Mouse (Mus musculus) spleen, postnatal 10 days (tissue): ENCODE data around the gene Ptprq.

ENCODE experiments used
- DNase-seq, 2 experiments: peaks; one replicate each; pipeline ENCODE4 v3.0.0; 2021 to 2022; ENCODE audit warnings: low spot score in 2 of 2

Gene Ptprq

DNA sequence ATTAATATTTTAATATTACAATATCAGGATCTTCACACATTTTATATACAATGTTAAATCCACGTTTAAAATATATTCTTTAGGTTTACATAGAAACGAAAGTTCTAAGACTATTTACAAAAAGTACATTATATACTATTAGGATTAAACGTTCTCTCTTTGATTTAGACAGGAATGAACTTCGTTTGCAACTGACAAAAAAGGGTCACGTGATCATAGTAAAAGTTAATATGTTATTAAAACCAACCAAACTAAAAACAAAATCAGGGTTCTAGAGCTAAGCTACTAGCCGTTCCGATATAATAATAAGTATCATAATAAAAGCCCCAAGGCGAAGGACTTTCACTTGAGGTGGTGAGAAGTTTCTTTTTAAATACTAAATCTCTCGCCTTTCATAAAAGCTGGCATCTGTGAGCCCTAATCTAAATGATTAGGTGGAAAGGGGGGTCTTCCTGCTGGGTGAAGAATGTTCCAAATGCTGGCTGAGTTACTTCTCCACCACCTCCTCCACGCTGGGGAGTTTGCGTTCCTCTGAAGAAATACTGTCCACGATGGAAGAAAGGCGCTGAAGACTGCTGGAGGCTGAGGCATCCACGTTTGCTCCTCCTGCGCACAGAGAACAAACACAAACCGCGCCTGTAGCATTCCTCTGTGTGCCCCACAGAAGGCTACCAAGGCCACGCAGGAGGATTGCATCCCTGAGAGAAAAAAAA is 226.8 kb downstream of the Ptprq start:
- DNase-seq: no peak

DNA sequence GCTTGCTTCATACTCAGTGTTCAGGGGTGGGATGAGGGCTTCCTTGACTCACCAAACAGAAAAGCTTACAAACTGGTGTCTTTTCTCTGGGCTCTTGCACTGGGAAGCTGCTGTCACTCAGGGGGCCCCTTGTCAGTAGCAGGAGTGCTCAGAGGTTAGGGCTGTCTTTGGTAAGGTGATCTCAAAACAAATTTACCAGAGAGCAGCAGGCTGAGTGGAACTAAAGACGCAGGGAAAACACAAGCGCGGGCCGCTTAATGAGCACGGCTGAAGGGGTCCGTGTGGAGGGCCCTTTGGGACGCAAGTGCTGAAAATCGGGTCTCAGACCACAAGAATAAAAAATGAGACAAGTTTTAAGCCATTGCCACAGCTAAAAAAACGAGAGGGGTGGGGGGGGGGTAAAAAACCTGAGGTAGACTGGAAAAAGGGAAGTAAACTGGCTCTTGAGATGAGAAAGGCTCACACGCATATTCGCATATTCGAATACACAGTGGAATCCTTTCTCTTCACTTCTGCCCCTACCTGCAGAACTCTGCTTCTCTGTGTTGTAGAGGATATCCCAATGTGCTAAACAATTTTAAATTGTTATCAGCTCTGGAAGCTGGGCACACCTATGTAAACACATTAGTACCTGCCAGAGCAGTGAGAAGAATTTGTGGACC is 231.1 kb downstream of the Ptprq start:
- DNase-seq: no peak

DNA sequence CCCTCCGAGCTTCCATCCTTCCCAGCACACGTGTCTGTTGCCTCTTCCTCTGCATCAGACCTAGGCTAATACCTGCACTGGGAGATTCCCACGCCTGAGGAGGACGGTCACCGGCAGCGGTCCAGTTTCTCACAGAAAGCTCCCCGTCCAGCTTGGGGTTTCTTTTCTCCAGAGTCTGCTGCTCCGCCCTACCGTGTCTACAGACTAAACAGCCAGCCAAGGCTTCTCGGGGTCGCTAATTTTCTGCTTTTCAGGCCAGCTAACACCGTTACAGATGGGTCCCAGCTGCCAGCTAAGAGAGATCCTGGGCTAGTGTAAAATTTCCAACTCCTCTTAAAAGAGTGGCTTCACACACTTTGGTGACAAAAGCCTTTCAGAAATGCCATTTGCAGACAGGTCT is 233.1 kb downstream of the Ptprq start:
- no peak for DNase-seq

DNA sequence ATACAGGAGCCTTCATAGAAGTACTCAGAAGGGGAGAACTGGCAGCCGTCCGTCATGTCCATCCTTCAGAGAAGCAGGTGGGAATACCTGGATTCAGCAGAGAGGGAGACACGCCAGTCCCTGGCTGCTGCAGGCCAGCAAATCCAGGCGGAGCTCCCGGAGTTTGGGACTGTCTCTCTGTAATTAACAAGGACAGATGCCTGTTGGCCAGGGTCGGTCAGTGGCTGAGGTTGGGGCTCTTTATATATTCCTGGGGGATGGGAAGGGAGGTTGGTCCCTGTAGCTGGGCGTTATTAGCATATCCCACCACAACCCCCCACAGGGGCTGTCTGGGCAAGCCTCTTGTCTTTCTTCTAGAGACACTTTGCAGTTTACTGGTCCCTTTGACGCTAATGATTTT is 234.0 kb downstream of the Ptprq start, which contains the start of gene Myf5:
Gene Myf5, minus strand, starts transcription at position 265 of the 400 bp plus-strand sequence.
- no peak for DNase-seq

DNA sequence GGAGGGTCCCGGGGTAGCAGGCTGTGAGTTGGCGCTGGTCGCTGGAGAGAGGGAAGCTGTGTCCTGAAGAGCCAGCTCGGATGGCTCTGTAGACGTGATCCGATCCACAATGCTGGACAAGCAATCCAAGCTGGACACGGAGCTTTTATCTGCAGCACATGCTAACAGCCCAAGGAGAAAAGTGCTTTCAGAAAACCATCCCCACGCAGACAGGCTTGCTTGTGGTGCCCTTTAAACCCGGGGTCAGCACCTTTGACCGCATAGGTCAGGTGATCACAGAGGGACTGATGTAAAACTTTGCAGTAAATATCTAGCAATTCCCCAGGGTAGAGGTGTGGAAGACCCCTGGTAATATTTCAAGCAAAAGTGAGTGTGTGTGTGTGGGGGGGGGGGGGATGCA is 235.8 kb downstream of the Ptprq start:
- no peak for DNase-seq

DNA sequence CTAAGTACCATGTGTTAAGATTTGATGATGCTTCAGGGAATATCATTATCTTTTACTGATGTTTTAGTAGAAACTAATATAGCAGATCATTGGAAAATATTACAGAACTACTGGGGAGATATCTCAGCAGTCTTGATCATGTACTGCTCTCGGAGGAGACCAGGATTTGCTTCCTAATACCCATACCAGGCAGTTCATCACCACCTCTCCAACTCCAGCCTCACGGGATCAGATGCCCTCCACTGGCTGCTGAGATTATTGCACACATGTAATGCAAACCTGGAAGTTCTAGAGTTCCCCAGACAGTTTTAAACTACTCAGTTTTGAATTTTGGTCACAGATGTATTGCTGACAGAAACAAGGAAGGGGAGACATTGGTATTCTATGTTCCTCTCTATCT is 246.4 kb downstream of the Ptprq start:
- DNase-seq: no peak

DNA sequence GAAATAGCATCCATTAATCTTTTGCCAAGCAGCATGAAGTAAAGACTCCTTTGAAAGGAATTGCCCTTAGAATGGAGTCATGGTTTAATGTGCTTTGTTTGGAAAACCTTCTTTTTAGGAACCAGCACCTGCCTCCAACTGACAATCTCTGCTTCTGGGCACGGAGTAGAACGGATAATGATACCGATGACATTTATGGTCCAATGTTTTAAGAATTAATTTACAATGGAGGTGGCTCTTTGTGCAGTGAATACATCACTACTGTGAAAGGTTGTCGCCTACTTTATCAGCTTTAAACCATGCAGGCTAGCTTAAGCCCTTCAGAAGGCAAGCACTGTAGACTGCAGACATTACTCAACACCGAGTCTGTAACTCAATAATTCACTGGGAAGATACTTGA is 248.1 kb downstream of the Ptprq start:
- no peak for DNase-seq

DNA sequence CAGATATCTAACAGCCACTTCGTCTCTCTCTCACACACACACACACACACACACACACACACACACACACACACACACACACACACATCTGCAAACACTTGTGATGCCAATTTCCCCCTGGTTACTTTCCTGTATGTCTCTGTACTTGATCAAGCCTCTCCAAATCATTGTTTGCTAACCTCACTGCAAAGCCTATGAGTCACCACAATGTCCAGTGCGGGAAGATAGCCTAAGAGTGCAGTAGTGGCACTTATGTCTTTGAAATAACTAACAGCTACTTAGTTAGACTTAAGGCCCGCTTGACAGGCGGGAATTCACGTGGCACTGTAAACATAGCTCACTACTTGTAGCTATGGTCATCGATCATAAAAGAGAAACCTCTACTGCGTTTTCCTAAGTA is 252.0 kb downstream of the Ptprq start:
- no peak for DNase-seq
